In the genomic region with DNA sequence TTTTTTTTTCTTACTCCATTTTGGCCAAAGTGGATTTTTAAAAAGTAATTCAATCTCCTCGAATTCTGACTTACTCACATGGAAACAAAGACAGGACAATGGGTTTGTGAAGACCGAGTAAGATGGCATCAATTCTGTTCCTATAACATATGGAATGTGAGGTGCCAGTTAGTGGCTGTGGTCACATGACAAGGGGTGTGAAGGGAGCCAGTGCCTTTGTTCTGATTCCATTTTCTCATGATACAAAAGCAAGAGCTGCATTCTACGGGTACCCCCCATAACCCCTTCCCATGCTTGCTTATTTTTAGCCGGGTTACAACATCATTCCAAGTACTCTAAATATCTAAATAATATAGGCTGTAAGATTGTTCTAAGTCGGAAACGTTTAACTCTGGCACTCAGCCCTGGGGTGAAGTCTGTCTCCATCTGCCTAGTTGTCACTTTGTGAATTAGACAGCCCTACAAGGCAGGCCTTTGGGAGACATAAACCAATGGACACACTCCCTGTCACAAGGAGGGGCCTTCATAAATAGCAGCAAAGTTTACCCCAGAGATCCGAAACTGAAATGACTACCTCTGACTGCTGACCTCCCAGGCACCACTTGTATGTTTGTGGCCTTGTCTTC, we compare ENCODE assay signal across 16 mouse cellular contexts.
"Had no signal": no experiment of that assay in that cellular context is flagged by ENCODE, and none has a peak within 500 bp of the region (broad histone marks: within the 10 kb centered on the region; RNA-seq: fewer than 3 reads in every experiment).

No protein-coding gene starts in this region.

- H3K4me3 ChIP-seq: limb, embryonic 15.5 days; liver, embryonic 12.5 days; lung, embryonic 15.5 days; midbrain, embryonic 10.5 days had no signal

- H3K4me2 ChIP-seq: limb, embryonic 15.5 days; liver, embryonic 12.5 days; lung, embryonic 15.5 days had no signal

- H3K36me3 ChIP-seq: limb, embryonic 15.5 days; liver, embryonic 12.5 days; lung, embryonic 15.5 days had no signal

- H3K27ac ChIP-seq: kidney, postnatal 0 days; limb, embryonic 15.5 days; liver, embryonic 12.5 days; lung, embryonic 15.5 days; midbrain, embryonic 10.5 days had no signal

- H3K9me3 ChIP-seq: limb, embryonic 15.5 days; liver, embryonic 12.5 days; lung, embryonic 15.5 days had no signal

- ATAC-seq: liver, embryonic 12.5 days; midbrain, embryonic 16.5 days had no signal

- DNase-seq: kidney, adult 11 months; kidney, adult 9 months; kidney, postnatal 36 days; layer of hippocampus, adult 9-11 months; layer of hippocampus, postnatal 36 days; lung, postnatal 4 days; right cerebral cortex, adult 18-20 months; right cerebral cortex, postnatal 25 days; thymus, adult 2 months; thymus, postnatal 25 days had no signal

- H3K4me1 ChIP-seq: liver, embryonic 12.5 days had no signal

- H3K27me3 ChIP-seq: limb, embryonic 15.5 days; liver, embryonic 12.5 days; lung, embryonic 15.5 days had no signal

- H3K9ac ChIP-seq: limb, embryonic 15.5 days; liver, embryonic 12.5 days; lung, embryonic 15.5 days had no signal
